Mouse (Mus musculus) liver, postnatal 0 days (tissue): ENCODE results near the gene Csnk1g2. TPM values are rescaled to one million over a fixed set of nuclear protein-coding genes. Genes with fewer than 3 reads are reported as not detected.

Source experiments
- ATAC-seq: fragments of 200-750 bp; cut with Nextera tagmentation; 2 replicates; pipeline ENCODE4 v1.8.0; 2017; ENCODE audit warnings: mild to moderate bottlenecking, moderate library complexity
- DNase-seq: peaks from one replicate; pipeline ENCODE4 v3.0.0-alpha.2; 2016
- H3K27ac ChIP-seq: fragments of 300-500 bp; sonication (generic); 2 replicates; pipeline ENCODE4 v1.5.1; 2014; ENCODE audit warnings: antibody characterized with exemption, moderate library complexity, mild to moderate bottlenecking, low read depth
- H3K27me3 ChIP-seq: fragments of 300-500 bp; sonication (generic); 2 replicates; pipeline ENCODE4 v1.6.1; 2014; ENCODE audit warnings: low read length, control low read depth, mixed read lengths; ENCODE audit not compliant: insufficient read depth
- H3K36me3 ChIP-seq: fragments of 300-500 bp; sonication (generic); replicated peaks from 2 replicates; pipeline ENCODE4 v1.6.1; 2014; ENCODE audit warnings: mild to moderate bottlenecking, control low read depth, low read length, moderate library complexity, mixed read lengths; ENCODE audit not compliant: insufficient read depth
- H3K4me1 ChIP-seq: fragments of 300-500 bp; sonication (generic); 2 replicates; pipeline ENCODE4 v1.6.1; 2014; ENCODE audit warnings: antibody characterized with exemption, mild to moderate bottlenecking, control low read depth; ENCODE audit not compliant: insufficient read depth
- H3K4me2 ChIP-seq: fragments of 300-500 bp; sonication (generic); 2 replicates; pipeline ENCODE4 v1.6.1; 2014; ENCODE audit warnings: low read depth, mild to moderate bottlenecking, low read length, moderate library complexity, mixed read lengths
- H3K4me3 ChIP-seq: fragments of 300-500 bp; sonication (generic); 2 replicates; pipeline ENCODE4 v1.5.1; 2014; ENCODE audit warnings: low read depth, low read length
- H3K9ac ChIP-seq: fragments of 300-500 bp; sonication (generic); replicated peaks from 2 replicates; pipeline ENCODE4 v1.6.1; 2014; ENCODE audit warnings: mild to moderate bottlenecking, moderate library complexity
- H3K9me3 ChIP-seq: fragments of 300-500 bp; sonication (generic); 2 replicates; pipeline ENCODE4 v1.6.1; 2016; ENCODE audit warnings: mild to moderate bottlenecking, control low read depth, low read length, mixed read lengths
- CTCF ChIP-seq: sonication (generic); IDR thresholded peaks from 2 replicates; pipeline ENCODE4 v1.5.1; 2016; ENCODE audit warnings: antibody characterized with exemption, low read depth
- EP300 ChIP-seq: IDR thresholded peaks from 2 replicates; pipeline ENCODE4 v1.6.1; 2016; ENCODE audit warnings: antibody characterized with exemption, low read depth, mild to moderate bottlenecking
- WGBS: fragments of 180-500 bp; shearing (Covaris S2); extraction: QIAGEN DNeasy Blood & Tissue Kit; methylation state at CpG from one replicate; pipeline ENCODE4 v1.1.7; 2014; ENCODE audit not compliant: insufficient replicate concordance; 5-methylcytosine and 5-hydroxymethylcytosine counted together
- polyA plus RNA-seq: library from polyadenylated mRNA; unstranded; fragments of >200 nt; fragmentation: Nextera tagmentation; extraction: Ambion mirVana; gene quantifications from 2 replicates; pipeline ENCODE4 v1.2.1, GENCODE M21; 2015

Gene Csnk1g2
- polyA plus RNA-seq, 1 experiment from 2014 or later = 41.4 TPM

GRCm38 (mm10) chr10:80665459-80665858, 42.8 kb downstream of the Csnk1g2 start:
- Histone ChIP-seq H3K9ac (peak overlapping the region; percentile 46), H3K27ac (peak overlapping the region; percentile 93), H3K4me3 (no peak overlapping the region), H3K4me1 (peaks cover 35% of the 10 kb centered on the region), H3K9me3 (no peaks in the 10 kb centered on the region), H3K4me2 (peak overlapping the region; percentile 60; the same call in 1 of the 2 replicates), H3K36me3 (peaks cover 48% of the 10 kb centered on the region), H3K27me3 (no peaks in the 10 kb centered on the region)
- ATAC-seq = peak; percentile 26
- TF ChIP-seq CTCF = no peak
- TF ChIP-seq EP300 = no peak
- no peak for DNase-seq
- 44% methylated on average over 4 of the region's 4 CpGs for WGBS

GRCm38 (mm10) chr10:80665981-80666733, 43.5 kb downstream of the Csnk1g2 start:
- H3K27ac ChIP-seq = peak overlapping the region; percentile 93
- H3K9me3 ChIP-seq = no peaks in the 10 kb centered on the region
- DNase-seq (no peak), ATAC-seq (no peak)
- peaks cover 55% of the 10 kb centered on the region for H3K36me3 ChIP-seq
- WGBS = 55% methylated on average over 10 of the region's 10 CpGs
- H3K27me3 ChIP-seq = no peaks in the 10 kb centered on the region
- H3K4me3 ChIP-seq = no peak overlapping the region
- H3K4me1 ChIP-seq = peaks cover 35% of the 10 kb centered on the region
- no peak overlapping the region for H3K4me2 ChIP-seq
- peak overlapping the region; percentile 46 for H3K9ac ChIP-seq
- TF ChIP-seq EP300 = no peak
- peak; percentile 25; the same call in 1 of the 2 replicates for TF ChIP-seq CTCF

- peaks cover 63% of the 10 kb centered on the region for H3K36me3 ChIP-seq
- 83% methylated on average over 19 of the region's 19 CpGs for WGBS
- H3K9me3 ChIP-seq = no peaks in the 10 kb centered on the region
- TF ChIP-seq EP300 (no peak), CTCF (no peak)
- no peak overlapping the region for H3K27ac ChIP-seq
- ATAC-seq = no peak
- no peak overlapping the region for H3K4me3 ChIP-seq
- no peak for DNase-seq
- H3K4me1 ChIP-seq = peaks cover 35% of the 10 kb centered on the region
- H3K27me3 ChIP-seq = no peaks in the 10 kb centered on the region
- H3K9ac ChIP-seq = peak overlapping the region; percentile 46; the same call in 1 of the 2 replicates
- no peak overlapping the region for H3K4me2 ChIP-seq
Observed at GRCm38 (mm10) chr10:80666837-80667412, 44.3 kb downstream of the Csnk1g2 start.

- DNase-seq (no peak), ATAC-seq (no peak)
- Histone ChIP-seq H3K4me3 (no peak overlapping the region), H3K27me3 (no peaks in the 10 kb centered on the region), H3K4me1 (peaks cover 41% of the 10 kb centered on the region), H3K27ac (no peak overlapping the region), H3K36me3 (peaks cover 77% of the 10 kb centered on the region), H3K4me2 (no peak overlapping the region), H3K9me3 (no peaks in the 10 kb centered on the region), H3K9ac (no peak overlapping the region)
- no peak for TF ChIP-seq CTCF
- no peak for TF ChIP-seq EP300
- 73% methylated on average over 11 of the region's 11 CpGs for WGBS
Observed at GRCm38 (mm10) chr10:80668614-80669013, 46.0 kb downstream of the Csnk1g2 start.

GRCm38 (mm10) chr10:80669018-80669417, 46.4 kb downstream of the Csnk1g2 start:
- TF ChIP-seq EP300 (no peak), CTCF (no peak)
- Histone ChIP-seq H3K9ac (no peak overlapping the region), H3K4me1 (peaks cover 41% of the 10 kb centered on the region), H3K36me3 (peaks cover 81% of the 10 kb centered on the region), H3K4me2 (no peak overlapping the region), H3K9me3 (no peaks in the 10 kb centered on the region), H3K27me3 (no peaks in the 10 kb centered on the region), H3K4me3 (no peak overlapping the region), H3K27ac (no peak overlapping the region)
- DNase-seq = no peak
- no peak for ATAC-seq
- 88% methylated on average over 12 of the region's 12 CpGs for WGBS

- H3K4me2 ChIP-seq = no peak overlapping the region
- H3K9me3 ChIP-seq = no peaks in the 10 kb centered on the region
- no peak overlapping the region for H3K4me3 ChIP-seq
- no peak overlapping the region for H3K27ac ChIP-seq
- TF ChIP-seq CTCF (no peak), EP300 (no peak)
- H3K36me3 ChIP-seq = peaks cover 82% of the 10 kb centered on the region
- H3K9ac ChIP-seq = no peak overlapping the region
- no peaks in the 10 kb centered on the region for H3K27me3 ChIP-seq
- ATAC-seq = no peak
- H3K4me1 ChIP-seq = peaks cover 41% of the 10 kb centered on the region
- no peak for DNase-seq
- WGBS = 92% methylated on average over 7 of the region's 7 CpGs
Observed at GRCm38 (mm10) chr10:80669737-80670485, 47.3 kb downstream of the Csnk1g2 start.
